9 mouse cellular contexts compared by ENCODE assay signal in genomic region chr19:47918016-47918415, GRCm38 (mm10). TPM values are rescaled to one million over a fixed set of nuclear protein-coding genes. Genes with fewer than 3 reads are reported as not detected.
DNase-seq lines count a peak whose midpoint lies in the region; ATAC-seq and TF ChIP-seq lines count a peak whose summit lies in the region.
"Had no signal": no experiment of that assay in that cellular context is flagged by ENCODE, and none has a peak within 500 bp of the region (broad histone marks: within the 10 kb centered on the region; RNA-seq: fewer than 3 reads in every experiment).

No protein-coding gene starts in this region.

- no peak for TF ChIP-seq POLR2A in CH12.LX (IDR thresholded peaks at IDR 0.05; ENCODE audit: low read depth, low read length)

- in situ Hi-C loops in CH12.LX (cut with MboI; ENCODE audit: low pct_ligation_motif_present, low pct_unique_long_range_greater_than_20kb, low sequenced_read_pairs): no loop called here

- H3K4me3 ChIP-seq in CH12.LX (replicated peaks in 1 of 3; ENCODE audit: low read depth in 2 of 3, low read length in 2 of 3, poor library complexity in 1 of 3): peak overlapping the region; percentile 97 to 99 (median 97)
- peak overlapping the region; percentile 88 for H3K4me3 ChIP-seq in heart, embryonic 15.5 days
- peak overlapping the region; percentile 81 for H3K4me3 ChIP-seq in liver, embryonic 16.5 days (ENCODE audit: low read depth, low read length)

- dilution Hi-C loops in CH12.LX (cut with MboI; ENCODE audit: extremely low pct_ligation_motif_present, extremely low pct_unique_long_range_greater_than_20kb, low sequenced_read_pairs): no loop called here

- H3K9me3 ChIP-seq in CH12.LX (replicated peaks; ENCODE audit: low read length): no peaks in the 10 kb centered on the region
- H3K9me3 ChIP-seq in heart, embryonic 15.5 days (replicated peaks): no peaks in the 10 kb centered on the region
- H3K9me3 ChIP-seq in liver, embryonic 16.5 days (replicated peaks; ENCODE audit: control insufficient read depth, low read length): no peaks in the 10 kb centered on the region

- peaks cover 0 to 30% of the 10 kb centered on the region in 2 experiments for H3K36me3 ChIP-seq in CH12.LX (replicated peaks in 1 of 2; ENCODE audit: control insufficient read depth in 1 of 2, insufficient read depth in 1 of 2, low read length in 1 of 2)
- no peaks in the 10 kb centered on the region for H3K36me3 ChIP-seq in heart, embryonic 15.5 days
- no peaks in the 10 kb centered on the region for H3K36me3 ChIP-seq in liver, embryonic 16.5 days (ENCODE audit: control insufficient read depth, insufficient read depth)

- H3K27me3 ChIP-seq in CH12.LX (replicated peaks): no peaks in the 10 kb centered on the region
- H3K27me3 ChIP-seq in heart, embryonic 15.5 days: no peaks in the 10 kb centered on the region
- no peaks in the 10 kb centered on the region for H3K27me3 ChIP-seq in liver, embryonic 16.5 days (ENCODE audit: control insufficient read depth, insufficient read depth, low read depth, low read length)

- peaks cover 14 to 47% of the 10 kb centered on the region in 2 experiments for H3K4me1 ChIP-seq in CH12.LX (ENCODE audit: control insufficient read depth in 1 of 2, insufficient read depth in 2 of 2)
- H3K4me1 ChIP-seq in heart, embryonic 15.5 days (replicated peaks): peaks cover 38% of the 10 kb centered on the region
- H3K4me1 ChIP-seq in liver, embryonic 16.5 days (ENCODE audit: control insufficient read depth, low read depth, low read length): peaks cover 18% of the 10 kb centered on the region

- intact Hi-C loops in left cerebral cortex, postnatal 25 days (cut with DNase I): no loop called here

- TF ChIP-seq EP300 in CH12.LX (IDR thresholded peaks at IDR 0.05; ENCODE audit: low read length): no peak

- no peak for TF ChIP-seq CTCF in CH12.LX (conservative IDR thresholded peaks at IDR 0.05 in 1 of 2, IDR thresholded peaks at IDR 0.05 in 1 of 2; ENCODE audit: low read depth in 2 of 2, low read length in 2 of 2)

- H3K9ac ChIP-seq in CH12.LX (ENCODE audit: insufficient read depth, low read depth): peak overlapping the region; percentile 79
- H3K9ac ChIP-seq in heart, embryonic 15.5 days: peak overlapping the region; percentile 92
- peak overlapping the region; percentile 85 for H3K9ac ChIP-seq in liver, embryonic 16.5 days (ENCODE audit: low read depth, low read length)

- H3K4me2 ChIP-seq in CH12.LX (ENCODE audit: insufficient read depth, low read depth, poor library complexity, severe bottlenecking): peak overlapping the region; percentile 91
- peak overlapping the region; percentile 80 for H3K4me2 ChIP-seq in heart, embryonic 15.5 days
- H3K4me2 ChIP-seq in liver, embryonic 16.5 days (ENCODE audit: low read depth, low read length): peak overlapping the region; percentile 87

- 19% methylated on average over 9 of the region's 9 CpGs for WGBS in heart, embryonic 15.5 days
- 23% methylated on average over 9 of the region's 9 CpGs for WGBS in liver, embryonic 16.5 days (ENCODE audit: insufficient replicate concordance)

- no peak for ATAC-seq in heart, embryonic 15.5 days (replicated peaks; ENCODE audit: insufficient number of reproducible peaks, insufficient read depth, low FRiP score, low read depth)
- no peak for ATAC-seq in liver, embryonic 16.5 days (ENCODE audit: low read depth)

- H3K27ac ChIP-seq in CH12.LX (ENCODE audit: insufficient read depth, low read depth): no peak overlapping the region
- H3K27ac ChIP-seq in heart, embryonic 15.5 days: peak overlapping the region; percentile 98
- 0 out of 2 replicates have a peak overlapping the region, but pooled peaks have one; percentile 77 for H3K27ac ChIP-seq in liver, embryonic 16.5 days (ENCODE audit: low read length)

- peaks cover 16% of the 10 kb centered on the region; the same call in 1 of the 2 replicates for H3K79me2 ChIP-seq in CH12.LX (replicated peaks; ENCODE audit: control insufficient read depth, extremely low read depth, insufficient read depth, poor library complexity, severe bottlenecking)

- DNase-seq in 3134 (ENCODE audit: extremely low read depth, insufficient read length, low spot score): peak; percentile 37
- no peak for DNase-seq in CH12.LX (ENCODE audit: extremely low read depth)
- DNase-seq in left cerebral cortex, postnatal 25 days (ENCODE audit: low spot score in 2 of 2): no peak
- no peak for DNase-seq in cerebellum, postnatal 36 days
- DNase-seq in right cerebral cortex, postnatal 4 days: no peak
- DNase-seq in kidney, adult 8-10 months: no peak

- no peak for TF ChIP-seq RAD21 in CH12.LX (IDR thresholded peaks at IDR 0.05; ENCODE audit: low read depth, low read length)

TF ChIP-seq in CH12.LX, 34 proteins besides CTCF, POLR2A, EP300 and RAD21:
- TF ChIP-seq JUND (conservative IDR thresholded peaks at IDR 0.05; ENCODE audit: low read depth, low read length): no peak
- TF ChIP-seq ETS1 (conservative IDR thresholded peaks at IDR 0.05; ENCODE audit: low read depth, low read length): no peak
- no peak; the same call in 1 of the 2 replicates for TF ChIP-seq MYC (IDR thresholded peaks at IDR 0.05; ENCODE audit: low read depth, low read length)
- TF ChIP-seq MAX (IDR thresholded peaks at IDR 0.05; ENCODE audit: low read length): no peak
- TF ChIP-seq CHD1 (IDR thresholded peaks at IDR 0.05; ENCODE audit: low read depth, low read length): no peak
- TF ChIP-seq GABPA (IDR thresholded peaks at IDR 0.05; ENCODE audit: insufficient replicate concordance, low read depth, low read length): no peak
- no peak for TF ChIP-seq KAT2A (IDR thresholded peaks at IDR 0.05; ENCODE audit: insufficient replicate concordance, low read length)
- TF ChIP-seq USF1 (IDR thresholded peaks at IDR 0.05; ENCODE audit: low read depth, low read length): no peak
- no peak for TF ChIP-seq JUN (IDR thresholded peaks at IDR 0.05; ENCODE audit: insufficient read depth, low read depth, low read length)
- TF ChIP-seq MXI1 (IDR thresholded peaks at IDR 0.05; ENCODE audit: low read depth, low read length): no peak; the same call in 1 of the 2 replicates
- no peak for TF ChIP-seq TBP (conservative IDR thresholded peaks at IDR 0.05; ENCODE audit: low read depth, low read length)

RNA-seq across cellular contexts. Expression of gene Cfap43, which starts 1.1 kb away (rescaled TPM):
- total RNA-seq in CH12.LX (2012; rRNA removed): 2.9 and 3.2 TPM in 2 replicates
- total RNA-seq in CH12.LX (2014; rRNA removed): 11.7 and 15.2 TPM in 2 replicates
- polyA plus RNA-seq in CH12.LX (2012; ENCODE audit: insufficient read length, low read depth): 12.7 and 15.5 TPM in 2 replicates
- 0.08 and 0.24 TPM in 2 replicates for polyA plus RNA-seq in heart, embryonic 15.5 days (2015; fragmentation: Nextera tagmentation; extraction: Ambion mirVana)
- 0.01 TPM in 1 of 2 replicates, not detected in the other for polyA plus RNA-seq in liver, embryonic 16.5 days (2015; fragmentation: Nextera tagmentation; extraction: Ambion mirVana)
- total RNA-seq in left cerebral cortex, postnatal 25 days (2021): under 1 TPM; 0.16 to 0.64 TPM

RNA-seq across cellular contexts. Expression of gene Itprip, which starts 1.1 kb away (rescaled TPM):
- 9.5 and 9.6 TPM in 2 replicates for total RNA-seq in CH12.LX (2012; rRNA removed)
- total RNA-seq in CH12.LX (2014; rRNA removed): 10.9 and 11.8 TPM in 2 replicates
- 8.7 and 9.9 TPM in 2 replicates for polyA plus RNA-seq in CH12.LX (2012; ENCODE audit: insufficient read length, low read depth)
- 17.4 and 20.7 TPM in 2 replicates for polyA plus RNA-seq in heart, embryonic 15.5 days (2015; fragmentation: Nextera tagmentation; extraction: Ambion mirVana)
- polyA plus RNA-seq in liver, embryonic 16.5 days (2015; fragmentation: Nextera tagmentation; extraction: Ambion mirVana): 4.0 and 4.3 TPM in 2 replicates
- total RNA-seq in left cerebral cortex, postnatal 25 days (2021): 1 to 10 TPM in 1 of 2 experiments, under 1 TPM in 1; 0.94 to 1.2 TPM

RNA-seq across cellular contexts. Expression of gene Cfap58, which starts 19.5 kb away (rescaled TPM):
- 0.17 TPM in 1 of 2 replicates, not detected in the other for total RNA-seq in CH12.LX (2012; rRNA removed)
- 0.13 and 0.15 TPM in 2 replicates for total RNA-seq in CH12.LX (2014; rRNA removed)
- polyA plus RNA-seq in CH12.LX (2012; ENCODE audit: insufficient read length, low read depth): 0.27 and 0.33 TPM in 2 replicates
- 0.09 TPM in 1 of 2 replicates, not detected in the other for polyA plus RNA-seq in heart, embryonic 15.5 days (2015; fragmentation: Nextera tagmentation; extraction: Ambion mirVana)
- not detected in 2 replicates for polyA plus RNA-seq in liver, embryonic 16.5 days (2015; fragmentation: Nextera tagmentation; extraction: Ambion mirVana)
- under 1 TPM; 0.21 to 0.55 TPM for total RNA-seq in left cerebral cortex, postnatal 25 days (2021)
- total RNA-seq: neutrophil, adult 5-6 weeks had no signal

RNA-seq across cellular contexts. Expression of gene Gsto2, which starts 52.7 kb away (rescaled TPM):
- 0.38 and 1.4 TPM in 2 replicates for total RNA-seq in CH12.LX (2012; rRNA removed)
- total RNA-seq in CH12.LX (2014; rRNA removed): 0.86 and 1.3 TPM in 2 replicates
- polyA plus RNA-seq in CH12.LX (2012; ENCODE audit: insufficient read length, low read depth): 0.49 and 0.76 TPM in 2 replicates
- polyA plus RNA-seq in heart, embryonic 15.5 days (2015; fragmentation: Nextera tagmentation; extraction: Ambion mirVana): 0.74 and 1.2 TPM in 2 replicates
- 0.07 and 0.08 TPM in 2 replicates for polyA plus RNA-seq in liver, embryonic 16.5 days (2015; fragmentation: Nextera tagmentation; extraction: Ambion mirVana)
- total RNA-seq in left cerebral cortex, postnatal 25 days (2021): 1 to 10 TPM; 1.6 to 1.7 TPM

Comparison
In these comparisons a context has a peak if more than half of its experiments do, and no peak if none do; other contexts are left out.
1. RNA of gene Cfap43, which starts 1.1 kb away (polyA plus RNA-seq): 12.7 to 15.5 TPM in CH12.LX; 0.08 to 0.24 TPM in heart, embryonic 15.5 days and 0.01 TPM in liver, embryonic 16.5 days; every median in the first group is over 10 times any median in the second.
2. Peak in every context shown above with its lines, with median percentiles within 50 percentile points of each other: H3K4me2 ChIP-seq, H3K4me3 ChIP-seq and H3K9ac ChIP-seq.